Mouse (Mus musculus) heart, postnatal 0 days (tissue): ENCODE measurements around the gene Hsd17b2.

Source experiments
- CTCF ChIP-seq: IDR thresholded peaks from 2 replicates; pipeline ENCODE4 v1.5.1; 2016; ENCODE audit warnings: antibody characterized with exemption, control low read depth, low read depth
- EP300 ChIP-seq: IDR thresholded peaks from 2 replicates; pipeline ENCODE4 v1.6.1; 2016; ENCODE audit warnings: antibody characterized with exemption, low read depth

- no peak for TF ChIP-seq CTCF
- TF ChIP-seq EP300, result no peak
These were observed 45.7 kb downstream of the Hsd17b2 start for GRCm38 (mm10) chr8:117747428-117747827.
